Mouse (Mus musculus): ENCODE results near the gene Vmp1. TPM values are rescaled to one million over a fixed set of nuclear protein-coding genes. Genes with fewer than 3 reads are reported as not detected.

Gene Vmp1
- polyA plus RNA-seq, 2 experiments = 49.5 to 98.3 TPM

GRCm38 (mm10) chr11:86637697-86638096 lies 45.9 kb downstream of the Vmp1 start:
- peaks cover 19% of the 10 kb centered on the region for H3K36me3 ChIP-seq (ENCODE audit: control insufficient read depth, insufficient read depth, low read length)
- TF ChIP-seq POLR2A (IDR thresholded peaks at IDR 0.05; ENCODE audit: borderline replicate concordance, extremely low read depth, insufficient read depth, insufficient read length) = no peak
- H3K27me3 ChIP-seq (ENCODE audit: control insufficient read depth, insufficient read depth, low read length) = no peaks in the 10 kb centered on the region
- ATAC-seq (ENCODE audit: low FRiP score, low read depth) (no peak), DNase-seq (ENCODE audit: low spot score) (no peak)
- no peak overlapping the region for H3K27ac ChIP-seq (replicated peaks; ENCODE audit: low read depth, low read length)
- H3K4me3 ChIP-seq (replicated peaks; ENCODE audit: low read length) = no peak overlapping the region
- no peaks in the 10 kb centered on the region for H3K4me1 ChIP-seq (ENCODE audit: control insufficient read depth, insufficient read depth, low read length)
- no peak overlapping the region for H3K9ac ChIP-seq (ENCODE audit: low read depth, low read length, severe bottlenecking)
- WGBS = 58% methylated on average over 2 of the region's 2 CpGs
- no peak overlapping the region for H3K4me2 ChIP-seq (replicated peaks; ENCODE audit: low read depth, low read length, severe bottlenecking)
- no peaks in the 10 kb centered on the region for H3K9me3 ChIP-seq (ENCODE audit: control insufficient read depth, low read length)

- no peak for ATAC-seq (ENCODE audit: low FRiP score, low read depth)
Measured at GRCm38 (mm10) chr11:86634396-86634795, 49.2 kb downstream of the Vmp1 start.

GRCm38 (mm10) chr11:86629941-86630340 lies 53.7 kb downstream of the Vmp1 start:
- H3K9me3 ChIP-seq (ENCODE audit: control insufficient read depth, low read length) = no peaks in the 10 kb centered on the region
- no peak overlapping the region for H3K27ac ChIP-seq (replicated peaks; ENCODE audit: low read depth, low read length)
- H3K27me3 ChIP-seq (ENCODE audit: control insufficient read depth, insufficient read depth, low read length) = no peaks in the 10 kb centered on the region
- H3K4me2 ChIP-seq (replicated peaks; ENCODE audit: low read depth, low read length, severe bottlenecking) = no peak overlapping the region
- peaks cover 15% of the 10 kb centered on the region; the same call in 1 of the 2 replicates for H3K36me3 ChIP-seq (ENCODE audit: control insufficient read depth, insufficient read depth, low read length)
- WGBS = 81% methylated on average over 7 of the region's 7 CpGs
- ATAC-seq (ENCODE audit: low FRiP score, low read depth) = no peak
- DNase-seq (ENCODE audit: low spot score) = no peak
- no peak for TF ChIP-seq POLR2A (IDR thresholded peaks at IDR 0.05; ENCODE audit: borderline replicate concordance, extremely low read depth, insufficient read depth, insufficient read length)
- no peak overlapping the region for H3K9ac ChIP-seq (ENCODE audit: low read depth, low read length, severe bottlenecking)
- no peaks in the 10 kb centered on the region for H3K4me1 ChIP-seq (ENCODE audit: control insufficient read depth, insufficient read depth, low read length)
- no peak overlapping the region for H3K4me3 ChIP-seq (replicated peaks; ENCODE audit: low read length)

More at GRCm38 (mm10) chr11:86634396-86634795, 49.2 kb downstream of the Vmp1 start:
- no peak overlapping the region for H3K4me2 ChIP-seq (replicated peaks; ENCODE audit: low read depth, low read length, severe bottlenecking)
- WGBS = 94% methylated on average over 6 of the region's 6 CpGs
- H3K9ac ChIP-seq (ENCODE audit: low read depth, low read length, severe bottlenecking) = no peak overlapping the region
- DNase-seq (ENCODE audit: low spot score) = no peak
- TF ChIP-seq POLR2A (IDR thresholded peaks at IDR 0.05; ENCODE audit: borderline replicate concordance, extremely low read depth, insufficient read depth, insufficient read length) = no peak
- peaks cover 17% of the 10 kb centered on the region; the same call in 1 of the 2 replicates for H3K36me3 ChIP-seq (ENCODE audit: control insufficient read depth, insufficient read depth, low read length)
- no peaks in the 10 kb centered on the region for H3K9me3 ChIP-seq (ENCODE audit: control insufficient read depth, low read length)
- no peaks in the 10 kb centered on the region for H3K27me3 ChIP-seq (ENCODE audit: control insufficient read depth, insufficient read depth, low read length)
- no peak overlapping the region for H3K27ac ChIP-seq (replicated peaks; ENCODE audit: low read depth, low read length)
- H3K4me1 ChIP-seq (ENCODE audit: control insufficient read depth, insufficient read depth, low read length) = no peaks in the 10 kb centered on the region
- H3K4me3 ChIP-seq (replicated peaks; ENCODE audit: low read length) = no peak overlapping the region

- WGBS = 88% methylated on average over 3 of the region's 3 CpGs
Measured at GRCm38 (mm10) chr11:86629445-86629844, 54.2 kb downstream of the Vmp1 start.

GRCm38 (mm10) chr11:86628448-86628847 lies 55.2 kb downstream of the Vmp1 start:
- Histone ChIP-seq H3K27ac (replicated peaks; ENCODE audit: low read depth, low read length) (no peak overlapping the region), H3K4me3 (replicated peaks; ENCODE audit: low read length) (no peak overlapping the region), H3K36me3 (ENCODE audit: control insufficient read depth, insufficient read depth, low read length) (peaks cover 9% of the 10 kb centered on the region; the same call in 1 of the 2 replicates), H3K9ac (ENCODE audit: low read depth, low read length, severe bottlenecking) (no peak overlapping the region), H3K4me2 (replicated peaks; ENCODE audit: low read depth, low read length, severe bottlenecking) (no peak overlapping the region), H3K27me3 (ENCODE audit: control insufficient read depth, insufficient read depth, low read length) (no peaks in the 10 kb centered on the region), H3K9me3 (ENCODE audit: control insufficient read depth, low read length) (no peaks in the 10 kb centered on the region), H3K4me1 (ENCODE audit: control insufficient read depth, insufficient read depth, low read length) (no peaks in the 10 kb centered on the region)
- no peak for TF ChIP-seq POLR2A (IDR thresholded peaks at IDR 0.05; ENCODE audit: borderline replicate concordance, extremely low read depth, insufficient read depth, insufficient read length)
- no peak for ATAC-seq (ENCODE audit: low FRiP score, low read depth)
- WGBS = 63% methylated on average over 2 of the region's 2 CpGs
- no peak for DNase-seq (ENCODE audit: low spot score)

More at GRCm38 (mm10) chr11:86629445-86629844, 54.2 kb downstream of the Vmp1 start:
- H3K4me3 ChIP-seq (replicated peaks; ENCODE audit: low read length) = no peak overlapping the region
- TF ChIP-seq POLR2A (IDR thresholded peaks at IDR 0.05; ENCODE audit: borderline replicate concordance, extremely low read depth, insufficient read depth, insufficient read length) = no peak
- DNase-seq (ENCODE audit: low spot score) = no peak
- H3K4me2 ChIP-seq (replicated peaks; ENCODE audit: low read depth, low read length, severe bottlenecking) = no peak overlapping the region
- no peak overlapping the region for H3K27ac ChIP-seq (replicated peaks; ENCODE audit: low read depth, low read length)
- H3K27me3 ChIP-seq (ENCODE audit: control insufficient read depth, insufficient read depth, low read length) = no peaks in the 10 kb centered on the region
- ATAC-seq (ENCODE audit: low FRiP score, low read depth) = no peak
- peaks cover 10% of the 10 kb centered on the region; the same call in 1 of the 2 replicates for H3K36me3 ChIP-seq (ENCODE audit: control insufficient read depth, insufficient read depth, low read length)
- no peaks in the 10 kb centered on the region for H3K4me1 ChIP-seq (ENCODE audit: control insufficient read depth, insufficient read depth, low read length)
- H3K9me3 ChIP-seq (ENCODE audit: control insufficient read depth, low read length) = no peaks in the 10 kb centered on the region
- H3K9ac ChIP-seq (ENCODE audit: low read depth, low read length, severe bottlenecking) = no peak overlapping the region

- DNase-seq (ENCODE audit: low spot score) (no peak), ATAC-seq (ENCODE audit: low FRiP score, low read depth) (no peak)
- Histone ChIP-seq H3K9ac (ENCODE audit: low read depth, low read length, severe bottlenecking) (no peak overlapping the region), H3K36me3 (ENCODE audit: control insufficient read depth, insufficient read depth, low read length) (peaks cover 6% of the 10 kb centered on the region; the same call in 1 of the 2 replicates), H3K4me1 (ENCODE audit: control insufficient read depth, insufficient read depth, low read length) (no peaks in the 10 kb centered on the region), H3K27ac (replicated peaks; ENCODE audit: low read depth, low read length) (no peak overlapping the region), H3K4me2 (replicated peaks; ENCODE audit: low read depth, low read length, severe bottlenecking) (no peak overlapping the region), H3K9me3 (ENCODE audit: control insufficient read depth, low read length) (no peaks in the 10 kb centered on the region), H3K4me3 (replicated peaks; ENCODE audit: low read length) (no peak overlapping the region), H3K27me3 (ENCODE audit: control insufficient read depth, insufficient read depth, low read length) (no peaks in the 10 kb centered on the region)
- no peak for TF ChIP-seq POLR2A (IDR thresholded peaks at IDR 0.05; ENCODE audit: borderline replicate concordance, extremely low read depth, insufficient read depth, insufficient read length)
Measured at GRCm38 (mm10) chr11:86627649-86628048, 56.0 kb downstream of the Vmp1 start.
